Mouse (Mus musculus) left cerebral cortex, postnatal 14 days (tissue): ENCODE measurements around the gene Spock1. TPM values are rescaled to one million over a fixed set of nuclear protein-coding genes. Genes with fewer than 3 reads are reported as not detected.

Source experiments
- DNase-seq, 2 experiments: peaks; one replicate each; pipeline ENCODE4 v3.0.0; 2021 to 2022; ENCODE audit warnings: low spot score in 2 of 2, mixed read lengths in 1 of 2
- intact Hi-C: fragments of 180-260 bp; cut with DNase I; formaldehyde crosslinking; loops from one replicate; pipeline ENCODE4 v1.15.1; 2025
- total RNA-seq, 2 experiments: library from RNA; stranded (reverse); gene quantifications; 2 replicates each; pipeline ENCODE4 v1.2.3; 2021

Spock1 gene
- total RNA-seq, 2 experiments from 2014 or later = 297 to 320 TPM

- intact Hi-C loops = no loop called here
- DNase-seq = peak; percentile 39 to 50
Measured at GRCm38 (mm10) chr13:57685201-57685600, 222.9 kb downstream of the Spock1 start.

- intact Hi-C loops = no loop called here
- DNase-seq = no peak
Measured at GRCm38 (mm10) chr13:57679591-57679990, 228.5 kb downstream of the Spock1 start.

DNA sequence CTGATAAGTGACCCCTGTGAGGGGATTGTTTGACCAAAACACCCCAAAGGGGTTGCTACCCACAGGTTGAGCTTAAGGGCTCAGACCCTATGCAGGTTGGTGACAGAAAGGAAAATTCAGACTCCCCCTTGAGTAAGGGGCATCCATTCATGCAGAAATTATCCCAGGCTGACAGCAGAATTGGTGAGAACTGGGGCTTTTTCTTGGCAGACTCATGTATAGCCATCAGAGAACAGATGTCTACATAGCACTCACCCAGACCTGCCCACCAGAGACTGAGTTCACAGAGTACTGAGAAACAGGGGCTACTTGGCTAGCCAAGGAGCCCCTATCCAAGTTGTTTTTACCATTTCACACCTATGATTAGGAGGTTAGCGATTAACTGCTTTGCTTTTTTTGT, 231.3 kb downstream of the Spock1 start:
- DNase-seq = no peak
- intact Hi-C loops = no loop called here

DNA sequence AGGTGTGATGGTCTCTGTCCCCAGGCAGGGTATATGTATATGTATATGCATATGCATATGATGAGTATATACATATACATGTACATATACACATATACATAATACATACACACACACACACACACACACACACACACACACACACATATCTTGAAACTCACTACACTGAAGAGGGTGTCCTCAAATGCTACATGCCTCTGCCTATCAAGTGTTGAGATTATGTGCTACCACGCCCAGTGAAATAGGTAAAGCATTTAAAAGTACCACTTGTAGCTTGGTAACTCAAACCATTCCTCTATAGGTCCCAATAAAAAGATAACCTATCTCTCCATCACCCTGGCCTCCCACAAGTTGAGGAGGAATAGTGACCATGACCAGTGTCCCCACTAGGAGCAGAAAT, 234.7 kb downstream of the Spock1 start:
- intact Hi-C loops = no loop called here
- no peak for DNase-seq

GRCm38 (mm10) chr13:57672762-57673161, 235.4 kb downstream of the Spock1 start:
- no peak for DNase-seq
- intact Hi-C loops = no loop called here

DNA sequence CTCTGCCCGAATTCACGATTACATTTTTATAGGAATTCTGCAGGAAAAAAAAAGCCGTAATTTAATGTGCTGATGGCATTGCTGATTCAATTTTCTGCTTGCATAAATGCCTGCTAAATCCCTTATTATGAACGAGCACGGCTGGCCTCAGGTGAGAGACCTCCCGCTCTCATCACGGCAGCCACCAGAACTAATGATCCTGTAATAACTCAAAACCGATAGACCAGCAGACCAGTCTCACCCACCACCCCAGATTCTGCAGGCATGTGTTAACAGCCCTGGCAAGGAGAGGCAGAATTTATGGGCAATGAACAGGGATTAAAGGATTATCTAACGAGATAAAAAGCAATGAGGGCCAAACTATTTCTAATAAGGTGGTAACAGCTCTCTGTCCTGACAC, 236.2 kb downstream of the Spock1 start:
- intact Hi-C loops = no loop called here
- no peak for DNase-seq

GRCm38 (mm10) chr13:57671322-57671721, 236.8 kb downstream of the Spock1 start:
- DNase-seq = no peak
- intact Hi-C loops = no loop called here

- intact Hi-C loops = no loop called here
- no peak for DNase-seq
Measured at GRCm38 (mm10) chr13:57667621-57668020, 240.5 kb downstream of the Spock1 start.

DNA sequence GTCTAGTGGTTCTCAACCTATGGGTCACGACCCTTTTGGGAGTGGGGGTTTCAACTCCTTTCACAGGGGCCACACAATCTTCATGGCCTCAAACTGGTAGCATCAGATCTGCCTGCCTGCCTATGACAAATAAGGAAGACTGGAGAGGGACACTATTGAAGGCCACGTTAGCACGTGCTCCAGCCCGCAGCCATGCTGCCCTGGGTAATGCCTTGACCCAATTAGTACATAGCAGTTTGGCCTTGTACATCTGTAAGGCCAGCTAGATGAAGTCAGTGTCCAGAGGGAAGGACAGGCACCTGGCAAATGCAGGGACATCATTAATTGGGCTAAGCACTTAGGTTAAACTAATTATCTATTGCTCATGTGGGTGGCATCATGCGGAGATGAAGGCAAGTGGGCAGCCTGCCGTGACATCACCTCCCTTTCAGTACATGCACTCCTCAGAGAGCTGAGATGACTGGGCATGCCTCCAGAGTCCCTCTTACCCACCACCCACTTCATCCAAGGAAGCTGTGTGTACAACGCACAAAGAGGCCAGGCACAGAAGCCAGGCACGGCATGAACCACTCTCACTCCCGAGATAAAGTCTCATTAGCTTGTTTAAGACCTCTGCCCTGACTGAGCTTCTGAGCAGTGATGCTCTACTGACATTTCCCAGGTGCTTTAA, 241.8 kb downstream of the Spock1 start:
- intact Hi-C loops = no loop called here
- DNase-seq = peak in 1 of 2 experiments; percentile 37

GRCm38 (mm10) chr13:57662554-57662953, 245.6 kb downstream of the Spock1 start:
- DNase-seq = no peak
- intact Hi-C loops = no loop called here

- intact Hi-C loops = no loop called here
- no peak for DNase-seq
Measured at GRCm38 (mm10) chr13:57660523-57660922, 247.6 kb downstream of the Spock1 start.

DNA sequence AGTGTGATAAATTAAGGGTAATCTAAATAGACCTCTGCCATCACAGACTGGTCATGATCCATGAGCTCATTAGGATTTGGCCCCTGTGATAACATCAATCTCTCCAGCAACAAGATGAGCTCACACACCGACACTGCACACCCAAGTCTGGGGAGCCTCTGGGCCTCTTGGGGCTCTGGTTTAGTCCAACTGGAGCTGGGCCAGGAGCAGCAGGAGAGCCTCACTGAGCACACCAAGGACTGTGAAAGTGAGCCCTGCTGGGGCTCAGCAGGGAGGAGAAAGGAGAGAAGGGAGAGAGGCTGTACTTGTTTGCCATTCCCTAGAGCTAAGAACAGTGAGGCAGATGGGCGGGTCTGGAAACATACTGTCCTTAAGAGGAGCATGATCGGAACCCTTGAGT, 248.3 kb downstream of the Spock1 start:
- no peak for DNase-seq
- intact Hi-C loops = no loop called here

GRCm38 (mm10) chr13:57656606-57657005, 251.5 kb downstream of the Spock1 start:
- no peak for DNase-seq
- intact Hi-C loops = no loop called here

GRCm38 (mm10) chr13:57654362-57654761, 253.8 kb downstream of the Spock1 start:
- no peak for DNase-seq
- intact Hi-C loops = no loop called here

DNA sequence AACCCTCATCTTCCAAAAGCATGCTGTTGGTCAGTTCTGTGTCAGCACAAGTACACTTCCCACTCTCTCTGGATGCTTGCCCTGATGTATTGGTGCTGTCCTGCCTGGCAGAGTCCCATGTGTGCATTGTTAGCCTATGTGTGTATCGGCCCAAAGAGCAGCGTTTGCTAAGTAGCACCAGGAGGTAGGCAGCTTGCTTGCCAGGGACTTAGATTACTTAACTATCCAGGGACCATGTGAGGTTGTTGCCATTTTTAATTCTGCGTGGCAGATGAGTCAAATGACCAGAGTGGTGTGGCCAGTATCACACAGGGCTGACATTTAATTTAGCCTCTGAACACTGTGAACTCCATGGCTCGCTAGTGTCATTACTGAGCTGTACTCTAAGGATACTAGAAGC, 256.9 kb downstream of the Spock1 start:
- DNase-seq = no peak
- intact Hi-C loops = no loop called here

DNA sequence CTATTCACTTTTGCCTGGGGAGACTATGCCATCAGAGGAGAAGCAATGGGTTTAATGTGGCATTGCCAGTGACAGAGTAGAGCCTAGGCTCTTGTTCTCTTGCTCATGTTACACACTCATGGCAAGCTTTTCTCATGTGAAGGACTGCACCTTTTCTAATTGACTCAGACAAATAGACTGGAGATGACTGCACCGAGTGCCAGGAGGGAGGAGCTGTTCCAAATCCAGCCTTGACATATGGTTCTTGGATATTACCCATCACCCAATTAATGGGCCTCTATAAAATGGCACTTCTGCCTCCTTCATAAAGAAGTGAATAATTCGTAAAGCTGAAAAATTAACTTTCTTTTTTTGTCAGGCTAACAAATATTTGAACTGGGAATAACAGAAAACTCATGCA, 259.3 kb downstream of the Spock1 start:
- no peak for DNase-seq
- intact Hi-C loops = no loop called here

- intact Hi-C loops = no loop called here
- no peak for DNase-seq
Measured at GRCm38 (mm10) chr13:57647456-57647855, 260.7 kb downstream of the Spock1 start.

DNA sequence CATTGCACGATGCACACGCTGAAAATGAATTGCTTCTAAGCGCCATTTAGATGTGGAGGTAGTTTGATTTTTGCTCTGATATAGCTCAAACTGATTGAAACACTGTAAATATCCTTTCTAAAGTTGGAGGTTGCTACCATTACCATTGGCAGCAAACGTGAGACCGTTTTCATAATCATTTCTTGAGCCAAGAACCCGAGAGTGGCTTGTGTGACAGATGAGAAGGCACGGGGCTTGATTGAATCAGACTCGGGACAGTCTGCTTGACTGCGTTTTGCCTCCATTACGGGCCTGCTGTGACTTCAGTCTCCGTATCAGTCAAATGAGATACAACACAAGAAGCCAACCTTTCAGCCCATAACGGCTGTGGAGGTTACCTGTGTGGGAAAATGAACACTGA, 265.1 kb downstream of the Spock1 start:
- intact Hi-C loops = no loop called here
- DNase-seq = no peak

- intact Hi-C loops = no loop called here
- DNase-seq = no peak
Measured at GRCm38 (mm10) chr13:57641649-57642048, 266.5 kb downstream of the Spock1 start.

DNA sequence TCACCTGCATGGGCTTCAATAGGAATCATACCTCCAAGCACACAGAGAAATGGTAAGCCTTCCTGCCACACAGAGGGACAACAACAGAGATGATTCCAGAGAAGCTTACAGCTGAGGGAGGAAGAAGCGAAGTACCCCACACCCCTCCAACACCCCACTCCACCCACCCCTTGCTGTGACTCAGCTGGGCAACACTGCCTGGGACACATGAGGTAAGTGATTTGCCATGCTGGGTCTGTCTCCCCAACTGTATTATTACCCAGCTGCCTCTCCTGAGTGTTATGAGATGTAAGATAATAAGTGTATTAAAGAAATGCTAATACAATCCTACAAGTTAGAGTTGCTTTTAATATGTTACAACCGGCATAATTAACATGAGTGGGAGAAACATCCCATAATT, 267.2 kb downstream of the Spock1 start:
- no peak for DNase-seq
- intact Hi-C loops = no loop called here

- peak; percentile 47 to 83 for DNase-seq
- intact Hi-C loops = loop anchor here (5.0 to 10.0 kb wide), 2 partner anchors 114 to 268 kb away; partner anchors contain the start of gene Spock1
Measured at GRCm38 (mm10) chr13:57638820-57639219, 269.3 kb downstream of the Spock1 start.
